Mouse (Mus musculus): ENCODE data around the gene Ncor2. TPM values are rescaled to one million over a fixed set of nuclear protein-coding genes. Genes with fewer than 3 reads are reported as not detected.

The Ncor2 gene
- polyA plus RNA-seq (2012; rRNA removed) = 43.2 and 49.9 TPM in 2 replicates

DNA sequence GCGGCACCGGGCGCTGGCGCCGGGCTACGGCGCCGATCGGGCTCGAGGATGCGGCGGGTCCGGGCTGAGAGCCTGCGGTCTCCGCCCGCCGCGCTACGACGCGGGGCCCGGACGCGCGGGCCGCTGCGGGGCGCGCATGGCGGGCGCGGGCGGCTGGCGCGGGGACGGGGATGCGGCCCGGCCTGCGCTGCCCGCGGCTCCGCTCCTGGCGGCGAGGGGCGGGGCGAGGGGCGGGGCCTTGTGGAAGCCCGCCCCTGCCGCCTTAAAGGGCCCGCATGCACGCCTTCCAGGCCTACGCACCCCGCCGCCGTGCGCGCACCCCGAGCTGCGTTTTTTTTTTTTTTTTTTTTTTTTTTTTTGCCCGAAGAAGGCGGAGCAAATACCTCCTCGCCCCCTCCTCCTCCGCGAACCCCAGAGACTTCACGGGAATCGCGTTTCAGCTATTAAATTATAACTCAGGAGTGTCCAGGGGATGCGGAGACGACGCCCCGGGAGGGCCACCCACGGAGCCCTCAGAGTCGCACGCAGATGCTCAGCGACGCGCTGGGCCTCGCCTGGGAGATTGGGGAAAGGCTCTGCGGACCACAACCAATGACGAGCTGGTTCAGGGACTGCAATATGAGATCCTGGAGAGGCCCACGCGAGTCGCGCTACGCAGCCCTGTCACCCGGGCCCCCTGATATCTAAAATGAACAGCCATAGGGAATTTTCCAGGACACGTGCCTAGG lies at the start of gene Ncor2:
TSS of gene Ncor2 (minus strand) at position 213 of the 728 bp plus-strand sequence.
- peaks cover 22% of the 10 kb centered on the region for H3K4me1 ChIP-seq (ENCODE audit: control insufficient read depth, insufficient read depth, insufficient read length, low read length)
- peak within 1 kb of the TSS; percentile 74 for H3K27ac ChIP-seq (ENCODE audit: insufficient read depth, low read depth, low read length)
- TF ChIP-seq CTCF (IDR thresholded peaks at IDR 0.05; ENCODE audit: extremely low read depth, insufficient read length, insufficient replicate concordance, low read depth, low read length) (no peak), POLR2A (IDR thresholded peaks at IDR 0.05; ENCODE audit: low read depth, low read length) (no peak; the same call in 1 of the 2 replicates)
- 2% methylated on average over 87 of the region's 87 CpGs for WGBS
- H3K4me3 ChIP-seq (ENCODE audit: low read depth, low read length) = peak within 1 kb of the TSS; percentile 94
- H3K27me3 ChIP-seq (ENCODE audit: control insufficient read depth, insufficient read depth, low read length) = no peaks in the 10 kb centered on the region
- no peaks in the 10 kb centered on the region for H3K36me3 ChIP-seq (ENCODE audit: control insufficient read depth, insufficient read depth, low read length)

DNA sequence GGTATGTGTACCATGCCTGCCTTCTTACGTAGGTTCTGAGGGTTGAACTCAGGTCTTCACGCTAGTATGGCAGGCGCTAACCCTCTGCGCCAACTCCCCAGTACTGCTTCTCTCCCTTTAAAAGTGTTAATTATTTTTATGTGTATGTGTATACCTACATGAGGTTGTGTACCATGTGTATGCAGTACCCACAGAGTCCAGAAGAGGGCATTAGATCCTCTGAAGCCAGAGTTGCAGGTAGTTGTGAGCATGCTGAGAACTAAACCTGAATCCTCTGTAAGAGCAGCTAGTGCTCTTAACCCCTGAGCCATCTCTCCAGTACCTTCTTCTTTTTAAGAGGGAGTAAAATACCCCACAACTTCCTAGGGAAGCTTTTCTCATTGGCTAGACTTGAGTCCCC lies 48.7 kb upstream of the Ncor2 start:
- 98% methylated on average over 4 of the region's 4 CpGs for WGBS
- no peak for TF ChIP-seq POLR2A (IDR thresholded peaks at IDR 0.05; ENCODE audit: low read depth, low read length)
- TF ChIP-seq CTCF (IDR thresholded peaks at IDR 0.05; ENCODE audit: extremely low read depth, insufficient read length, insufficient replicate concordance, low read depth, low read length) = no peak

DNA sequence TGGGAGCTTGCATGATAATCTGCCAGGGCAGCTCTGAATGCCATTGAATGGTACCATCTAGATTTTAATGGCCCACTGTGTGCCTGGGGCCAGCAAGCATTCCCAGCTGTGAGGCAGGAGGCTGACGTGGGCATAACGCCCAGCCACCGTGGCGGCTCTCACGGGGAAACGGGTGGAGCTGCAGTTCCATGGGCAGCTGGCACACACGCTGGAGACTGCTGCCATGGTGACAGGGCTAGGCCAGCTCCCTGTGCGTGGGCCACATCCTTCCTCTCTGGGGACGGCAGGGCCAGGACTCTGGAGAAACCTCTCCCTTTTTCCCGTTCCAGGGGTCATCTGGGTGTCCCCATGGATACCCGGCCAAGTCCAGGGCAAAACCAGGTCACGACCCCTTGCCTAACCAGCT lies 47.2 kb upstream of the Ncor2 start:
- Histone ChIP-seq H3K4me1 (ENCODE audit: control insufficient read depth, insufficient read depth, insufficient read length, low read length) (no peaks in the 10 kb centered on the region), H3K36me3 (ENCODE audit: control insufficient read depth, insufficient read depth, low read length) (no peaks in the 10 kb centered on the region), H3K4me3 (ENCODE audit: low read depth, low read length) (no peak overlapping the region), H3K27ac (ENCODE audit: insufficient read depth, low read depth, low read length) (no peak overlapping the region), H3K27me3 (ENCODE audit: control insufficient read depth, insufficient read depth, low read length) (no peaks in the 10 kb centered on the region)
- TF ChIP-seq CTCF (IDR thresholded peaks at IDR 0.05; ENCODE audit: extremely low read depth, insufficient read length, insufficient replicate concordance, low read depth, low read length) = no peak
- no peak for TF ChIP-seq POLR2A (IDR thresholded peaks at IDR 0.05; ENCODE audit: low read depth, low read length)
- 37% methylated on average over 12 of the region's 12 CpGs for WGBS

More for the DNA sequence above, 48.7 kb upstream of the Ncor2 start:
- no peak overlapping the region for H3K4me3 ChIP-seq (ENCODE audit: low read depth, low read length)
- no peaks in the 10 kb centered on the region for H3K27me3 ChIP-seq (ENCODE audit: control insufficient read depth, insufficient read depth, low read length)
- no peak overlapping the region for H3K27ac ChIP-seq (ENCODE audit: insufficient read depth, low read depth, low read length)
- H3K36me3 ChIP-seq (ENCODE audit: control insufficient read depth, insufficient read depth, low read length) = no peaks in the 10 kb centered on the region
- H3K4me1 ChIP-seq (ENCODE audit: control insufficient read depth, insufficient read depth, insufficient read length, low read length) = no peaks in the 10 kb centered on the region

DNA sequence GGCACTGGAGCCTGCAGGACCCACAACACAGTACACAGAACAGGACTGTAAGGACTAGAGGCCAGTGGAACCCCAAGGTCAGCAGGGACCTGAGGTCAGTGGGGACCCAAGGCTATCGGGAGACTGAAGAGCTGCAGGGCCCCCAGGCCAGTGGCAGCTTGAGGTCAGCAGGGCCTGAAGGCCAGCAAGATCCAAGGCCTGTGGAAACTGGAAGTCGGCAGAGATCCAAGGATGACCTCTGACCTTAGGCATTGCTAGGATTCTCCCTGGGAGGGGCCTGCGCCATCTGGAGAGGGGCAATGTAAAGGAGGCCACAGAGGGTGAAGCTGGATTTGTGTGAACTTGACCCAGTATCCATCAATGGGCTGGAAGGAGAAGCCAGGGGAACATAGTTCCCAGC lies 45.9 kb upstream of the Ncor2 start:
- TF ChIP-seq CTCF (IDR thresholded peaks at IDR 0.05; ENCODE audit: extremely low read depth, insufficient read length, insufficient replicate concordance, low read depth, low read length) (no peak), POLR2A (IDR thresholded peaks at IDR 0.05; ENCODE audit: low read depth, low read length) (no peak)

DNA sequence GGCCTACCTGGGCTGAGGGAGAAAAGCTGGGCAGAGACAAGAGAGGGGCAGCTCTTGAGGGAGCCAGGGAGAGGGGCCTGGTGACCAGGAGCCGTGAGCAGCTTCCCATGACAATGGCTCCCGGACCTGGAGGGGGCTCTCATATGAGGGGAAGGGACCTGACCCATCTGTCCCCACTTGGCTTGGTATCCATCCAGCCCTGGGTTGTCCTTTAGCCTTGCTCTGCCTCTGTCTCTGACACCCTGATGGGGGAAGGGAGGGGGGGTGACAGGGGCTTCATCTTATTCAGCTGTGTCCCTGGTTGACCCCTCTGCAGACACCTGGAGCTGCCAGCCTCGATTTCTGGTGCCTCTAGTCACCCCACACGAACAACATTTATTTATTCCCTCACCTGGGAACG lies 44.9 kb upstream of the Ncor2 start:
- TF ChIP-seq CTCF (IDR thresholded peaks at IDR 0.05; ENCODE audit: extremely low read depth, insufficient read length, insufficient replicate concordance, low read depth, low read length) (no peak), POLR2A (IDR thresholded peaks at IDR 0.05; ENCODE audit: low read depth, low read length) (no peak)
- no peaks in the 10 kb centered on the region for H3K36me3 ChIP-seq (ENCODE audit: control insufficient read depth, insufficient read depth, low read length)

More for the DNA sequence above, 45.9 kb upstream of the Ncor2 start:
- H3K4me3 ChIP-seq (ENCODE audit: low read depth, low read length) = no peak overlapping the region
- no peaks in the 10 kb centered on the region for H3K36me3 ChIP-seq (ENCODE audit: control insufficient read depth, insufficient read depth, low read length)
- no peak overlapping the region for H3K27ac ChIP-seq (ENCODE audit: insufficient read depth, low read depth, low read length)
- WGBS = 72% methylated on average over 3 of the region's 3 CpGs
- H3K27me3 ChIP-seq (ENCODE audit: control insufficient read depth, insufficient read depth, low read length) = no peaks in the 10 kb centered on the region
- H3K4me1 ChIP-seq (ENCODE audit: control insufficient read depth, insufficient read depth, insufficient read length, low read length) = no peaks in the 10 kb centered on the region

DNA sequence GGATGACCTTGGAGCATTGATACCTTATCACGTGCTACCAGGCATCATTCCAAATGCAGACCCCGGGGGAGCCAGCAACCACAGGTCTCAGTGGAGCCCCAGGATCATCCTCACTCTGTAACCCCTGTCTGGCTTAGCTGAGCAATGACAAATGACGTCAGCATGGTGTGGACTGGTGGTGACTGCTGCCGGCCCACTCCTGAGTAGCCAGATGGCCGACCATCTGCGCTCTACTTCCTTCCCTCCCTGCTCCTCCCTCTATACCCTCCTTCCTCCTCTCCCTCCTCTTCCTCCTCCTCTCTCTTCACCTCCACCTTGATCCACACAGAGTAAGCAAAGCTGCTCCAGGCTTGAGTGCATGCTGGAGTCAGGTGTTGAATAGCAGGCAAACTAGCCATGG lies 43.7 kb upstream of the Ncor2 start:
- Histone ChIP-seq H3K27me3 (ENCODE audit: control insufficient read depth, insufficient read depth, low read length) (no peaks in the 10 kb centered on the region), H3K4me3 (ENCODE audit: low read depth, low read length) (no peak overlapping the region), H3K27ac (ENCODE audit: insufficient read depth, low read depth, low read length) (no peak overlapping the region), H3K4me1 (ENCODE audit: control insufficient read depth, insufficient read depth, insufficient read length, low read length) (no peaks in the 10 kb centered on the region), H3K36me3 (ENCODE audit: control insufficient read depth, insufficient read depth, low read length) (no peaks in the 10 kb centered on the region)
- TF ChIP-seq CTCF (IDR thresholded peaks at IDR 0.05; ENCODE audit: extremely low read depth, insufficient read length, insufficient replicate concordance, low read depth, low read length) = no peak
- no peak for TF ChIP-seq POLR2A (IDR thresholded peaks at IDR 0.05; ENCODE audit: low read depth, low read length)
- WGBS = 47% methylated on average over 6 of the region's 6 CpGs

More for the DNA sequence above, 44.9 kb upstream of the Ncor2 start:
- Histone ChIP-seq H3K4me1 (ENCODE audit: control insufficient read depth, insufficient read depth, insufficient read length, low read length) (no peaks in the 10 kb centered on the region), H3K27ac (ENCODE audit: insufficient read depth, low read depth, low read length) (no peak overlapping the region), H3K27me3 (ENCODE audit: control insufficient read depth, insufficient read depth, low read length) (no peaks in the 10 kb centered on the region), H3K4me3 (ENCODE audit: low read depth, low read length) (no peak overlapping the region)
- WGBS = 60% methylated on average over 5 of the region's 5 CpGs

DNA sequence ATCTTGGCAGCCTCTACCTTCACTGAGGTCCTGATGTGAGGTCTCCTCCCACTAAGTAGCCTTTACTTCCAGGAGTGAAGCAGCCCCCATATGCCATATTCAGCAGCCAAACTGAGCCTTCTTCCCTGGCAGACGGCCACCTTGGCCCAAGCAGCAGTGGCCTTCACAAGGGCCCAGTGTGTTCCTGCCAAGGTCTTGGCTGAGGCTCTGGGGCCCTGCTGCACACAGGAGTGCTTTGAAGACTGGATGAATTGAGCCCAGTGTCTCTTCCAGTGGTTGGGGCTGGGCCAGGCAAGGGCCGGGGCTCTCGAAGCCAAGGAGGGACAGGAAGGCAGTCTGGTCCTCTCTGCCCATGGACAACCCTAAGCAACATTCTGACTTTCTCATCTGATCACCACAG lies 42.8 kb upstream of the Ncor2 start:
- 58% methylated on average over 3 of the region's 3 CpGs for WGBS
- TF ChIP-seq CTCF (IDR thresholded peaks at IDR 0.05; ENCODE audit: extremely low read depth, insufficient read length, insufficient replicate concordance, low read depth, low read length) = no peak
- TF ChIP-seq POLR2A (IDR thresholded peaks at IDR 0.05; ENCODE audit: low read depth, low read length) = no peak
- no peaks in the 10 kb centered on the region for H3K27me3 ChIP-seq (ENCODE audit: control insufficient read depth, insufficient read depth, low read length)
- H3K4me1 ChIP-seq (ENCODE audit: control insufficient read depth, insufficient read depth, insufficient read length, low read length) = no peaks in the 10 kb centered on the region
- H3K4me3 ChIP-seq (ENCODE audit: low read depth, low read length) = no peak overlapping the region
- H3K27ac ChIP-seq (ENCODE audit: insufficient read depth, low read depth, low read length) = no peak overlapping the region
- H3K36me3 ChIP-seq (ENCODE audit: control insufficient read depth, insufficient read depth, low read length) = no peaks in the 10 kb centered on the region
